Mouse (Mus musculus) heart, embryonic 14.5 days (tissue): Measurements from ENCODE around the gene Cyp2b10. TPM values are rescaled to one million over a fixed set of nuclear protein-coding genes. Genes with fewer than 3 reads are reported as not detected.
"Not testable (repeated sequence)": the region's sequence is repeated elsewhere in the genome, so short reads cannot be mapped to it uniquely, and the experiment has no call there.

Experiments used
- ATAC-seq: fragments of 200-750 bp; cut with Nextera tagmentation; 2 replicates; pipeline ENCODE4 v1.8.0; 2017; ENCODE audit warnings: low read depth, moderate TSS enrichment; ENCODE audit not compliant: insufficient number of reproducible peaks, insufficient read depth, low FRiP score
- H3K27ac ChIP-seq, 2 experiments: fragments of 200-500 bp in 1 of 2; fragments of 300-500 bp in 1 of 2; sonication (generic) in 1 of 2; replicated peaks in 1 of 2; 2 replicates each; pipeline ENCODE4 v1.5.1; 2012 to 2014; ENCODE audit warnings: low read depth in 2 of 2, low read length in 2 of 2, control low read depth in 1 of 2, mild to moderate bottlenecking in 1 of 2, mixed read lengths in 1 of 2; ENCODE audit not compliant: control insufficient read depth in 1 of 2, insufficient read depth in 1 of 2
- H3K27me3 ChIP-seq: fragments of 300-500 bp; sonication (generic); 2 replicates; pipeline ENCODE4 v1.6.1; 2014; ENCODE audit warnings: mild to moderate bottlenecking, low read length, control low read depth; ENCODE audit not compliant: control insufficient read depth, insufficient read depth
- H3K36me3 ChIP-seq: fragments of 300-500 bp; sonication (generic); 2 replicates; pipeline ENCODE4 v1.6.1; 2014; ENCODE audit warnings: mild to moderate bottlenecking, control low read depth, low read length, mixed read lengths; ENCODE audit not compliant: control insufficient read depth, insufficient read depth
- H3K4me1 ChIP-seq, 2 experiments: fragments of 200-500 bp in 1 of 2; fragments of 300-500 bp in 1 of 2; sonication (generic) in 1 of 2; 2 replicates each; pipeline ENCODE4 v1.6.1; 2012 to 2014; ENCODE audit warnings: low read length in 2 of 2, control low read depth in 1 of 2, mixed read lengths in 1 of 2; ENCODE audit not compliant: control insufficient read depth in 2 of 2, insufficient read depth in 2 of 2
- H3K4me2 ChIP-seq: fragments of 300-500 bp; sonication (generic); 2 replicates; pipeline ENCODE4 v1.6.1; 2014; ENCODE audit warnings: mild to moderate bottlenecking, low read length
- H3K4me3 ChIP-seq, 2 experiments: fragments of 200-500 bp in 1 of 2; fragments of 300-500 bp in 1 of 2; sonication (generic) in 1 of 2; 2 replicates each; pipeline ENCODE4 v1.5.1; 2012 to 2014; ENCODE audit warnings: low read length in 2 of 2, mild to moderate bottlenecking in 2 of 2, control low read depth in 1 of 2, low read depth in 1 of 2, moderate library complexity in 1 of 2; ENCODE audit not compliant: control insufficient read depth in 1 of 2, insufficient read depth in 1 of 2
- H3K9ac ChIP-seq: fragments of 300-500 bp; sonication (generic); 2 replicates; pipeline ENCODE4 v1.6.1; 2014; ENCODE audit warnings: mild to moderate bottlenecking, low read length
- H3K9me3 ChIP-seq: fragments of 300-500 bp; sonication (generic); 2 replicates; pipeline ENCODE4 v1.6.1; 2016; ENCODE audit warnings: low read length, control low read depth; ENCODE audit not compliant: control insufficient read depth
- WGBS: fragments of 180-500 bp; shearing (Covaris S2); extraction: QIAGEN DNeasy Blood & Tissue Kit; methylation state at CpG from one replicate; pipeline ENCODE4 v1.1.7; 2014; 5-methylcytosine and 5-hydroxymethylcytosine counted together
- polyA plus RNA-seq: library from polyadenylated mRNA; unstranded; fragments of >200 nt; fragmentation: Nextera tagmentation; extraction: Ambion mirVana; gene quantifications from 2 replicates; pipeline ENCODE4 v1.2.1, GENCODE M21; 2014

Gene Cyp2b10
- polyA plus RNA-seq, 1 experiment from 2014 or later: not detected

- WGBS: 53% methylated on average over 1 of the region's 1 CpGs
- H3K9ac ChIP-seq: no peak overlapping the region
- H3K4me2 ChIP-seq: no peak overlapping the region
Observed at GRCm38 (mm10) chr7:25916116-25916515, 18.7 kb downstream of the Cyp2b10 start.

GRCm38 (mm10) chr7:25917271-25917670 is 19.9 kb downstream of the Cyp2b10 start:
- not testable (repeated sequence) for H3K4me2 ChIP-seq, H3K4me3 ChIP-seq, H3K27me3 ChIP-seq, H3K4me1 ChIP-seq, H3K9me3 ChIP-seq, H3K27ac ChIP-seq, ATAC-seq, H3K9ac ChIP-seq, H3K36me3 ChIP-seq
- 52% methylated on average over 5 of the region's 5 CpGs for WGBS

More at GRCm38 (mm10) chr7:25916116-25916515, 18.7 kb downstream of the Cyp2b10 start:
- Histone ChIP-seq H3K9me3 (no peaks in the 10 kb centered on the region), H3K36me3 (no peaks in the 10 kb centered on the region), H3K27ac (no peak overlapping the region), H3K4me1 (no peaks in the 10 kb centered on the region), H3K4me3 (no peak overlapping the region), H3K27me3 (no peaks in the 10 kb centered on the region)
- no peak for ATAC-seq

GRCm38 (mm10) chr7:25919467-25919866 is 22.0 kb downstream of the Cyp2b10 start:
- Histone ChIP-seq H3K27ac (no peak overlapping the region), H3K9me3 (no peaks in the 10 kb centered on the region), H3K27me3 (no peaks in the 10 kb centered on the region), H3K4me3 (no peak overlapping the region), H3K4me2 (no peak overlapping the region), H3K9ac (no peak overlapping the region), H3K36me3 (no peaks in the 10 kb centered on the region), H3K4me1 (no peaks in the 10 kb centered on the region)
- 81% methylated on average over 1 of the region's 1 CpGs for WGBS
- ATAC-seq: no peak

- WGBS: 63% methylated on average over 1 of the region's 1 CpGs
- no peaks in the 10 kb centered on the region for H3K27me3 ChIP-seq
- ATAC-seq: no peak
Observed at GRCm38 (mm10) chr7:25945274-25945673, 47.9 kb downstream of the Cyp2b10 start.

More at GRCm38 (mm10) chr7:25945274-25945673, 47.9 kb downstream of the Cyp2b10 start:
- Histone ChIP-seq H3K36me3 (no peaks in the 10 kb centered on the region), H3K9ac (no peak overlapping the region), H3K4me2 (no peak overlapping the region), H3K4me1 (no peaks in the 10 kb centered on the region), H3K27ac (no peak overlapping the region), H3K4me3 (no peak overlapping the region), H3K9me3 (0 out of 2 replicates have a peak, but pooled peaks cover 3% of the 10 kb centered on the region)

Other genes with a start within 250 kb of the Cyp2b10 start
- 46.8 and 55.5 TPM in 2 replicates for gene Bckdha, start 238.6 kb upstream of the Cyp2b10 start, polyA plus RNA-seq
- 33.9 and 35.8 TPM in 2 replicates for gene Exosc5, start 238.5 kb upstream of the Cyp2b10 start, polyA plus RNA-seq
- 1.6 and 2.2 TPM in 2 replicates for gene Tmem91, start 222.5 kb upstream of the Cyp2b10 start, polyA plus RNA-seq
- 29.4 and 30.5 TPM in 2 replicates for gene B9d2, start 216.8 kb upstream of the Cyp2b10 start, polyA plus RNA-seq
- gene Tgfb1, start 210.6 kb upstream of the Cyp2b10 start, polyA plus RNA-seq: 3.5 and 4.5 TPM in 2 replicates
- gene Ccdc97, start 178.5 kb upstream of the Cyp2b10 start, polyA plus RNA-seq: 23.4 and 24.5 TPM in 2 replicates
- gene Hnrnpul1, start 142.9 kb upstream of the Cyp2b10 start, polyA plus RNA-seq: 47.2 and 50.9 TPM in 2 replicates
- gene Axl, start 108.9 kb upstream of the Cyp2b10 start, polyA plus RNA-seq: 38.9 and 42.1 TPM in 2 replicates
- gene Cyp2s1, start 80.7 kb upstream of the Cyp2b10 start, polyA plus RNA-seq: 3.0 and 3.1 TPM in 2 replicates
- not detected in 2 replicates for gene Cyp2b13, start 163.9 kb downstream of the Cyp2b10 start, polyA plus RNA-seq